Mouse (Mus musculus): ENCODE data around the gene 4930480E11Rik. TPM values are rescaled to one million over a fixed set of nuclear protein-coding genes. Genes with fewer than 3 reads are reported as not detected.
"Not testable (repeated sequence)": the region's sequence is repeated elsewhere in the genome, so short reads cannot be mapped to it uniquely, and the experiment has no call there.

Gene 4930480E11Rik
- polyA plus RNA-seq (2014; fragmentation: Nextera tagmentation; extraction: Ambion mirVana), result not detected in 2 replicates

DNA sequence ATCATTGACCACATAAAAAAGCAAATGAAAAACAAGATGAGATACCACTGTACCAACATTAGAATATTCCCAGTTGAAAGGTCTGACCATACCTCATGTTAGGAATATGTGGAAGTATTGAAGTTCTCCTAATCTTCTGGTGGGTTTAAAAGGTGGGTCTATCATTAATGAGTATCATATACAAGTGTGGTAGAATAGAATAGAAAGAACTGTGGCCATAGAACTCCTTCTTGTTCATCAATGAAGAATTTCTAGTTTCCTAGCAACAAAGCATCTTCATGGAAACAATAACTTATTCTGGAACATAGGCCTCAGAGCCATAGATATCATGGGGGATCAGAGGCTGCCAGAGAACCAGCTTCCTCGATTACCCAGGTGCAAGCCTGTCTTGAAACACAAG is at the start of gene 4930480E11Rik:
Gene 4930480E11Rik (plus strand): TSS at position 301 of the 400 bp plus-strand sequence.
- H3K27me3 ChIP-seq (ENCODE audit: control insufficient read depth, insufficient read depth, low read length), result no peaks in the 10 kb centered on the region

DNA sequence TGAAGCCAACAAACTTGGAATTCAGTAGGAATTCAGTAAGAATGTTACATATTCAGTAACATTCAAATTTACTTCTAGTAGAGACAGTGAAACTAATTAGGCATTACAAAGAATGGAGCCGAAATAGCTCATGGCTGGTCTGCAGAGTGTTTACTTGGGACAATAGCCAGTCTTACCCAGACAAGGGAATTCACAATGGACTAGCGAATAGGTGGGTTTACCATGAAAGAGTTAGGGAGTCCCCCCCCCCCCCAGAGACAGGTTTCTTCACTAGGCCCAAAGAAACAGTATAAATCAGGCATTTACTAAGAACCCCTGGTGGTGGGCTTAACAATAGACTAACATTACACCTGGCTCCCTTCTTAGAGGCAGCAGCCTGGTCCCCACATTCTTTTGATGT is 33.9 kb downstream of the 4930480E11Rik start:
- H3K9me3 ChIP-seq (ENCODE audit: control insufficient read depth, low read length); H3K4me3 ChIP-seq (ENCODE audit: low read depth, low read length); ATAC-seq (ENCODE audit: low read depth); H3K27me3 ChIP-seq (ENCODE audit: control insufficient read depth, insufficient read depth, low read length); H3K9ac ChIP-seq (replicated peaks; ENCODE audit: low read depth, low read length); H3K4me2 ChIP-seq (ENCODE audit: low read depth, low read length); H3K36me3 ChIP-seq (ENCODE audit: control insufficient read depth, insufficient read depth, low read length); H3K27ac ChIP-seq (ENCODE audit: low read depth, low read length); H3K4me1 ChIP-seq (ENCODE audit: control insufficient read depth, insufficient read depth, low read length): not testable (repeated sequence)
- WGBS, result 89% methylated on average over 2 of the region's 2 CpGs

More for the DNA sequence above, at the start of gene 4930480E11Rik:
- no peak for ATAC-seq (ENCODE audit: low read depth)
- Histone ChIP-seq H3K9me3 (ENCODE audit: control insufficient read depth, low read length) (no peaks in the 10 kb centered on the region), H3K4me2 (ENCODE audit: low read depth, low read length) (no peak within 1 kb of the TSS), H3K4me3 (ENCODE audit: low read depth, low read length) (no peak within 1 kb of the TSS), H3K36me3 (ENCODE audit: control insufficient read depth, insufficient read depth, low read length) (no peaks in the 10 kb centered on the region), H3K4me1 (ENCODE audit: control insufficient read depth, insufficient read depth, low read length) (no peaks in the 10 kb centered on the region), H3K27ac (ENCODE audit: low read depth, low read length) (no peak within 1 kb of the TSS), H3K9ac (replicated peaks; ENCODE audit: low read depth, low read length) (no peak within 1 kb of the TSS)
- 69% methylated on average over 1 of the region's 1 CpGs for WGBS

Other genes with a start within 250 kb of the 4930480E11Rik start
- not detected in 2 replicates for gene Gm5938, start 244.2 kb upstream of the 4930480E11Rik start, polyA plus RNA-seq (2014; fragmentation: Nextera tagmentation; extraction: Ambion mirVana)
- not detected in 2 replicates for gene Obp1b, start 182.9 kb upstream of the 4930480E11Rik start, polyA plus RNA-seq (2014; fragmentation: Nextera tagmentation; extraction: Ambion mirVana)
- not detected in 2 replicates for gene Gm14743, start 123.7 kb upstream of the 4930480E11Rik start, polyA plus RNA-seq (2014; fragmentation: Nextera tagmentation; extraction: Ambion mirVana)
- gene Prrg1, start 214.3 kb downstream of the 4930480E11Rik start, polyA plus RNA-seq (2014; fragmentation: Nextera tagmentation; extraction: Ambion mirVana), result 9.7 TPM in 2 replicates

All from neural tube, embryonic 14.5 days (tissue).